Mouse (Mus musculus) small intestine, adult 2 months (tissue): ENCODE results near the gene Gipc1.

Experiments used
- CTCF ChIP-seq: fragments of 200-500 bp; IDR thresholded peaks from 2 replicates; pipeline ENCODE4 v1.5.1; 2012; ENCODE audit warnings: low read depth, mild to moderate bottlenecking, control low read depth, inconsistent platforms, low read length, moderate library complexity, mixed read lengths; ENCODE audit not compliant: insufficient replicate concordance, insufficient read length; ENCODE audit errors: extremely low read depth
- POLR2A ChIP-seq: fragments of 200-500 bp; IDR thresholded peaks from 2 replicates; pipeline ENCODE4 v1.6.1; 2012; ENCODE audit warnings: low read depth, mild to moderate bottlenecking, control low read depth, inconsistent platforms, low read length, moderate library complexity

DNA sequence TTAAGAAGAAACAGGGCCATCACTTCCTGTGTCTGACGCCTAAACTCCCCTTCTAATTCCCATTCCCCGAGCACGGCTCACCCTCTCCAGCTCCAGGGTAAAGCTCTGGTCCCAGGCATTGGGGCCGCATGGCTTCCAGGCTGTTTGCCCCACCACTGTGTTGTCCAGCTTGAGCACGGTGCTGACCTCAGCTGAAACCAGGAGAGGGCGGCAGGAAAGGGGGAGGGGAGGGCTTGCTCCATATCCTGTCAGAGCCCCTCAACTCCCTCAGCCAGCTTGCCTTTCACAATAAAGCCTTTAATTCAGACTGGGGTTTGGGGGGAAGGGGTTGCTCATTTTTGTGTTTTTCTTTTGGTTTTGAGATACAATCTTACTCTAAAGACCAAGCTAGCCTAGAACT lies 28.6 kb downstream of the Gipc1 start:
- TF ChIP-seq POLR2A = no peak
- no peak for TF ChIP-seq CTCF
